Mouse (Mus musculus) leukemia stem cell, adult 10-12 weeks (primary cell): ENCODE results near the gene Ccdc155. TPM values are rescaled to one million over a fixed set of nuclear protein-coding genes. Genes with fewer than 3 reads are reported as not detected.

Source experiments
- polyA plus RNA-seq: library from polyadenylated mRNA; stranded (reverse); fragments of >175 nt; gene quantifications from 2 replicates; pipeline ENCODE4 v1.2.3, GENCODE M21; 2012; ENCODE audit warnings: low replicate concordance

Ccdc155 gene
- 1.1 and 1.2 TPM in 2 replicates for polyA plus RNA-seq

GRCm38 (mm10) chr7:45204380-45205143 lies at the start of gene Ccdc155:
Gene Ccdc155, minus strand, starts transcription at chr7:45204892.

DNA sequence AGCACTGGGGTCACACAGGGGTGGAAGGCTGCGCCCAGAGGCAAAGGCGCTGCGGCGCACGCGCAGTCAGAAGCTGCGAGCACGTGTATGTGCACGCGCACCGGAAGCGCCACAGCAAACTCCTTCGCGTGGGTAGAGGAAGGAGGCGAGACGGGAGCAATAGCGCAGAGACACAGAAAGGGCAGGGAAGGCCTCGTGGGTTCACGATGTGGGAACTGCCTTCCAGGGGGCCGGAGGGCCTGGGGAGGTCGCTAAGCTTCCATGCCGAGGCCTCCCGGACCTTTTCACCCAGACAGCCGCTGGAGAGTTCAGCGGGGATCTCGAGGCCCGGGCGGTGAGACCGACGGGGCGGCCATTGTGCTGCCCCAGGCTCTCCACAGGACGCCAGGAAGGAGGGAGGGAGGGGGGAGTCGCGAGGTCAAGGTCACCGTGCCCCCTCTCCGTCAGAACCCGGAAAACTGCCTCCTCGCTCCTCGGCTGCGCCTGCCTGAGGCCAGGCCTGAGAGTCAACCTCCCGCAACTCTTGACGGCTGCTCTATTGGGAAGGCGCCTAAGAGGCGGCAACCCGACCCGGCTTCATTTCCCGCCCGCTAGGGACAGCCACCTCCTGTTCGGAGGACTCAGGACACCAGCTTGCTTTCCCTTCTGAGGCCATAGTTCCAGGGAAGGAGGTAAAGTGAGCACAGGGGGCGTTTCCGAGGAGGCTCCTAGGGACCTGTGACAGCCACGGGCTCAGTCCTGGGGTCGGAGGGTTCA lies 36.1 kb upstream of the Ccdc155 start, which contains the start of gene Slc6a16:
Gene Slc6a16, plus strand, starts transcription at position 453 of the 756 bp plus-strand sequence.

GRCm38 (mm10) chr7:45238723-45239496 lies 34.2 kb upstream of the Ccdc155 start, which contains the start of gene Cd37:
Gene Cd37, minus strand, starts transcription at chr7:45239115.

DNA sequence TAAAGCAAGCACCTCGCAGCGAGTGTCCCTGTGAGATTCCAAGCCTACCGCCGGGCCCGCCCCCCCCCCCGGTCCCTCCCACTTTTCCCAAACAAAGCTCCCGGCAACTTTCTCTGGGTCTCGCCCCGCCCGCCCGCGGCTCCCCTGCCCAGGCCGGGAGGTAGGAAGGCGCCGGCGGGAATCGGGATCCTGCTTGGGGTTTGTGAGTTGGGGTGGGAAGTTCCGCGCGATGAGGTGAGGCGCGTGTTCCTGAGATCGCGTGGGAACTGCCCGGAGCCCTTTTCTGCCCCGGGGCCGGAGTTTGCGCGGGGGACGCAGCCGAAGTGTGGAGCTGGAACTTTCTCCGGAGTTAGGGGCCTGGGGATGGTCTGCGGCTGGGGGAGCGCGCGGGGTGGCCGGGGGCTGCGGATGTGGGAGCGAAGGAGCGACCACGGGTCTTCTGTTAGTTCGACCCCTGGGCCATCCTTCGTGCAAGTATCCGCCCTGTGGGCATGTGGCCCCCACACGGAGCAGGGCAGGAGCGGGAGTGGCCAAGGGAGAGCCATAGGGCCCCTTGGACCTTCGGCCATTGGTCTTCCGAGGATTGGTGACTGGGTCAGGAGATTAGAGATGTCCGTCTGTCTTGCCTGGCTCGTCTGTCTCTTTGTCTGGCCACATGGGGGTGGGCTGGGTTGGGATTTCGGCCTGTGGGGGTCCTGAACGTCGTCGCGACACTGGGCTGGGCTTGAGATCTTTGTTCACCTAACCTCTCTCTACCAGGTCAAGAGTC lies 11.2 kb upstream of the Ccdc155 start, which contains the start of gene Tead2:
Gene Tead2, plus strand, starts transcription at position 81 of the 769 bp plus-strand sequence.

GRCm38 (mm10) chr7:45211851-45212251 lies 7.2 kb upstream of the Ccdc155 start, which contains the start of gene Dkkl1:
Gene Dkkl1, minus strand, starts transcription at chr7:45212147.

DNA sequence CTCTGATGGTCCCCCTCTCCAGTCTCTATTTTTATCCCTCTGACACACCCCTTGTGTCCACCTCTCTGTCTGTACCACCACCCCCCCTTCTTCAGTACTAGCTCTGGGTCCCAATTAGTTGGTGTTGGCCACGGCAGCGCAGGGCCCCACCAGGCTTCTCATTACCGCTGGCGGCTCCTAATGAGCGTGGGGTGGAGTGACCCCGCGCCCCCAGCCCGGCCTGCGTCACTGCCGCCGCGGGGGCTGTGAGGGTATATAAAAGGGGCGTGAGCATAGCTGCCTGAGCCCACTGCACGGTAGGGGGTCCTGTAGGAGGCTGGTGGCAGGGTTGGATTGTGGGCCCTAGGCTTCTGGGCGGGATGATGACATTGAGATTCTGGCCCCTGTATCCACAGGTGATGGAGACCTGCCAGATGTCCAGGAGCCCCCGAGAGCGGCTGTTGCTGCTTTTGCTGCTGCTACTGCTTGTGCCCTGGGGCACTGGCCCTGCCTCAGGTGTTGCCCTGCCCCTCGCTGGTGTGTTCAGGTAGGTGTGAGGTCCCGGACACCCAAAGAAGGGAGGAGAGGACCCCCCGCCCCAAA lies 23.7 kb downstream of the Ccdc155 start, which contains the start of gene Pth2:
Gene Pth2, plus strand, starts transcription at position 100 of the 582 bp plus-strand sequence.

DNA sequence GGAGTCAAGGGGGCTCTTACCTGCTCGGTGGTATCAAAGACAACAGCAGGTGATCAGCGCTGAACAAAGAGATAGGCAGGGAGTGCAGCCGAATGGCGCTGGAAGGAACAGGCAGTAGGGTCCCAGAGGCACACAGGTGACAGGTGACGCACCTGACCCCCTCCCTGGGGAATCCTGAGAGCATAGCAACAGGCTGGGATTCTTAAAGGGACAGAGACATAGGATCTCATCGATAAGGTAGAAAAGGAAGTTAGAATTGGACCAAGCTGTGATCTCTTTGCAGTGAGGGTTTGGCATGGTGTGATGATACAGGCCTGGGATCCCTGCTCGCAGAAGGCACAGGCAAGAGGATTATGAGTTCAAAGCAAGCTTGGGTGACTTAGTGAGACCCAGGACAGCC lies 25.2 kb downstream of the Ccdc155 start, which contains the start of gene Gfy:
Gene Gfy, minus strand, starts transcription at position 101 of the 400 bp plus-strand sequence.

GRCm38 (mm10) chr7:45163735-45164490 lies 40.8 kb downstream of the Ccdc155 start, which contains the start of gene Slc17a7:
Gene Slc17a7, plus strand, starts transcription at chr7:45163949.

DNA sequence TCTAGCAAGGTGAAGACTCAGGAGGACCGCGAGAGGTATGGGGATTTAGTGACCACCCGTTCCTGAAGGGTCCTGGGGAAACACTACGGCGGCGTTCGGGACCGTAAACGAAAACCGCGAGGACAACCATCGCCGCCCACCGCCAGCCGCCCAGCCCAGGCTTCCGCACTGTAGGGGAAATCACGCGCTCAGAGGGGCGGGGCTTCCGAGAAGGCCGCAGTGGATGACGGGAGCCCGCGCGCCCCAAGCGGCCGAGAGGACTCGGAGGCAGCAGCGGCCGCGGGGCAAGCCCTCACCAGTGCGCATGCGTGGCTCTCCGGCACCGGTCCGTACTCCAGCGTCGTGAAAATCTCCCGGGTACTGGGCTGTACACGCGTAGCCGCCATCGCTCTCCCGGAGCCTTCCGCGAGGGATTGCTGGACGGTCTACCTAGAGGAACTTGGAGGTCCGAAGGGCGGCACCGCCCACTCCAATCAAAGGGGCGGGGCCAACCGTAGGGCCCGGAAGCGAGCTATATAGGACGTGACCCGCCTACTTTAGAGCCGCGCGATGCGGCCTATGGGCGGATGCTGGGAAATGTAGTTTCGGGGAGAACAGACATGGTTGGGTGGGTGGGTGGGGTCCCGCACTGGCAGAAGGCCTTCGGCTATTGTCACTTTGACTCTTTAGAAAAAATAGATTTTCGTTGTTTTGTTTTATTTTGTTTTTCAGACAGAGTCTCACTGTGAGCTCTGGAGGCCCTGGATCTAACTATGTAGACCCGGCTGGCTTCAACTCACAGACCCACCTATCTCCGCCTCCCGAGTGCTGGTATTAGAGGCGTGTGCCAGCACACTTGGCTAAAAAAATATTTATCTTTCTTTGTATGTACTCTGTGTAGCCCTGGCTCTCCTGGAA lies 50.3 kb downstream of the Ccdc155 start, which contains the start of the genes Pih1d1 and Aldh16a1:
Gene Pih1d1, plus strand, starts transcription at position 208 of the 897 bp plus-strand sequence.
Gene Aldh16a1, minus strand, starts transcription at position 489 of the 897 bp plus-strand sequence.

DNA sequence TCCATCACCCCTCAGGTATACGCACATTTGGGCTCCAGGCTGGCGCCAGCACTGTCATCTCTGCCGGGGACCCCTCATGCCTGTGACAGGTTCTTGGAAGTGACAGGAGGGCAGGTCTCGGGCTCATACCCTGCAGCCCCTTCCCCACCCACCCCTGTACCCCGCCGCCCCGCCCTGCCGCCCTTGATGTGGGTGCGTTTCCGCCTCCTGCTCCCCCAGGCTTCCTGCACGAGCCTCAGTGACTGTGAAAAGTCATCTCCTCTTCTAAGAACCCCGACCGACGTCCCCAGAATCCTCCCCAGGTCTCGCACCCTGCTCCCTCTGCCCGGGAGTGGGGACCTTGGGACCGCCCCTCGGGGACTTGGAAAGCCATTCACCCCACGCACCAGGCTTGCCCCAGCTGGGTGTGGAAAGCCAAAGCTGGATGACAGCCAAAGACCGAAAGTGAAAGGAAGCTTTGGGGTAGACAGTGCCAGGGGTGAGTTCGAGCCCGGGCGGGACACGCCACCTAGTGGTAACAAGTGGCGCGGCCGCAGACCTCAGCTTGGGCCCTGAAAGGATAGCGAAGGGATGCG lies 68.6 kb downstream of the Ccdc155 start, which contains the start of the genes Gm45713 and Flt3l:
Gene Gm45713, minus strand, starts transcription at position 239 of the 575 bp plus-strand sequence.
Gene Flt3l, minus strand, starts transcription at position 440 of the 575 bp plus-strand sequence.

Other genes with a start within 250 kb of the Ccdc155 start
- 12.5 and 13.7 TPM in 2 replicates for gene Cpt1c, start 230.0 kb downstream of the Ccdc155 start, polyA plus RNA-seq
- 27.7 and 67.9 TPM in 2 replicates for gene Prmt1, start 218.3 kb downstream of the Ccdc155 start, polyA plus RNA-seq
- 87.3 and 130 TPM in 2 replicates for gene Irf3, start 207.2 kb downstream of the Ccdc155 start, polyA plus RNA-seq
- 87.8 and 102 TPM in 2 replicates for gene Bcl2l12, start 206.2 kb downstream of the Ccdc155 start, polyA plus RNA-seq
- gene Scaf1, start 188.5 kb downstream of the Ccdc155 start, polyA plus RNA-seq = 217 and 410 TPM in 2 replicates
- 5.5 and 13.5 TPM in 2 replicates for gene Rras, start 186.9 kb downstream of the Ccdc155 start, polyA plus RNA-seq
- gene Prr12, start 152.0 kb downstream of the Ccdc155 start, polyA plus RNA-seq = 79.4 and 112 TPM in 2 replicates
- gene Nosip, start 142.5 kb downstream of the Ccdc155 start, polyA plus RNA-seq = 116 and 136 TPM in 2 replicates
- 37.4 and 43.1 TPM in 2 replicates for gene Prrg2, start 142.2 kb downstream of the Ccdc155 start, polyA plus RNA-seq
- 46.7 and 64.8 TPM in 2 replicates for gene Rcn3, start 112.7 kb downstream of the Ccdc155 start, polyA plus RNA-seq
- 110 and 181 TPM in 2 replicates for gene Fcgrt, start 101.0 kb downstream of the Ccdc155 start, polyA plus RNA-seq
- gene Rps11, start 80.5 kb downstream of the Ccdc155 start, polyA plus RNA-seq = 30.5 and 135 TPM in 2 replicates
- 3,721 and 5,411 TPM in 2 replicates for gene Rpl13a, start 76.1 kb downstream of the Ccdc155 start, polyA plus RNA-seq
- 0.19 and 1.7 TPM in 2 replicates for gene Gm45713, start 68.7 kb downstream of the Ccdc155 start, polyA plus RNA-seq
- gene Flt3l, start 68.5 kb downstream of the Ccdc155 start, polyA plus RNA-seq = 27.9 and 74.5 TPM in 2 replicates
- 30.9 and 48.1 TPM in 2 replicates for gene Pih1d1, start 50.6 kb downstream of the Ccdc155 start, polyA plus RNA-seq
- 59.4 and 89.2 TPM in 2 replicates for gene Aldh16a1, start 50.3 kb downstream of the Ccdc155 start, polyA plus RNA-seq
- gene Slc17a7, start 40.9 kb downstream of the Ccdc155 start, polyA plus RNA-seq = 0.08 and 0.46 TPM in 2 replicates
- 0.24 and 4.6 TPM in 2 replicates for gene Gfy, start 25.3 kb downstream of the Ccdc155 start, polyA plus RNA-seq
- gene Pth2, start 23.9 kb downstream of the Ccdc155 start, polyA plus RNA-seq = not detected in 2 replicates
- gene Dkkl1, start 7.3 kb upstream of the Ccdc155 start, polyA plus RNA-seq = 46.7 and 92.2 TPM in 2 replicates
- 1.1 and 1.3 TPM in 2 replicates for gene Tead2, start 10.9 kb upstream of the Ccdc155 start, polyA plus RNA-seq
- 162 and 431 TPM in 2 replicates for gene Cd37, start 34.2 kb upstream of the Ccdc155 start, polyA plus RNA-seq
- gene Slc6a16, start 36.2 kb upstream of the Ccdc155 start, polyA plus RNA-seq = not detected in 2 replicates
- 0.11 TPM in 1 of 2 replicates, not detected in the other for gene Slc6a21, start 72.6 kb upstream of the Ccdc155 start, polyA plus RNA-seq
- gene Trpm4, start 128.9 kb upstream of the Ccdc155 start, polyA plus RNA-seq = 1.2 and 1.4 TPM in 2 replicates
- gene Hrc, start 130.4 kb upstream of the Ccdc155 start, polyA plus RNA-seq = not detected in 2 replicates
- gene Ppfia3, start 162.1 kb upstream of the Ccdc155 start, polyA plus RNA-seq = 2.6 and 3.4 TPM in 2 replicates
- 0.80 TPM in 1 of 2 replicates, not detected in the other for gene Lin7b, start 165.7 kb upstream of the Ccdc155 start, polyA plus RNA-seq
- gene Snrnp70, start 190.8 kb upstream of the Ccdc155 start, polyA plus RNA-seq = 650 and 741 TPM in 2 replicates
- not detected in 2 replicates for gene Kcna7, start 200.8 kb upstream of the Ccdc155 start, polyA plus RNA-seq
- gene Ntf5, start 208.8 kb upstream of the Ccdc155 start, polyA plus RNA-seq = not detected in 2 replicates
- not detected in 2 replicates for gene Lhb, start 215.9 kb upstream of the Ccdc155 start, polyA plus RNA-seq
- 11.4 and 11.8 TPM in 2 replicates for gene Gys1, start 230.0 kb upstream of the Ccdc155 start, polyA plus RNA-seq
- gene Ruvbl2, start 233.2 kb upstream of the Ccdc155 start, polyA plus RNA-seq = 293 and 559 TPM in 2 replicates